Mouse (Mus musculus) lung, postnatal 0 days (tissue): ENCODE measurements around the gene Ramp1.

ENCODE experiments used
- CTCF ChIP-seq: IDR thresholded peaks from 2 replicates; pipeline ENCODE4 v1.5.1; 2016; ENCODE audit warnings: antibody characterized with exemption, mild to moderate bottlenecking
- EP300 ChIP-seq: IDR thresholded peaks from 2 replicates; pipeline ENCODE4 v1.6.1; 2016; ENCODE audit warnings: antibody characterized with exemption, mild to moderate bottlenecking, control low read depth

- TF ChIP-seq CTCF (no peak), EP300 (no peak)
Measured at GRCm38 (mm10) chr1:91187786-91188640, 8.4 kb downstream of the Ramp1 start.
